Mouse (Mus musculus) lung, embryonic 14.5 days (tissue): ENCODE results near the gene Kcne1. TPM values are rescaled to one million over a fixed set of nuclear protein-coding genes. Genes with fewer than 3 reads are reported as not detected.

Experiments used
- ATAC-seq: fragments of 200-750 bp; cut with Nextera tagmentation; 2 replicates; pipeline ENCODE4 v1.8.0; 2017; ENCODE audit warnings: mild to moderate bottlenecking, moderate TSS enrichment, moderate library complexity; ENCODE audit not compliant: insufficient read depth
- DNase-seq: peaks from one replicate; pipeline ENCODE4 v3.0.0-alpha.2; 2015
- H3K27ac ChIP-seq: fragments of 300-500 bp; sonication (generic); 2 replicates; pipeline ENCODE4 v1.5.1; 2014; ENCODE audit warnings: low read depth, mild to moderate bottlenecking, moderate library complexity
- H3K27me3 ChIP-seq: fragments of 300-500 bp; sonication (generic); 2 replicates; pipeline ENCODE4 v1.6.1; 2014; ENCODE audit warnings: low read length, control low read depth; ENCODE audit not compliant: insufficient read depth
- H3K36me3 ChIP-seq: fragments of 300-500 bp; sonication (generic); 2 replicates; pipeline ENCODE4 v1.6.1; 2014; ENCODE audit warnings: control low read depth; ENCODE audit not compliant: insufficient read depth
- H3K4me1 ChIP-seq: fragments of 300-500 bp; sonication (generic); 2 replicates; pipeline ENCODE4 v1.6.1; 2014; ENCODE audit warnings: antibody characterized with exemption, control low read depth; ENCODE audit not compliant: insufficient read depth
- H3K4me2 ChIP-seq: fragments of 300-500 bp; sonication (generic); 2 replicates; pipeline ENCODE4 v1.6.1; 2014; ENCODE audit warnings: mild to moderate bottlenecking
- H3K4me3 ChIP-seq: fragments of 300-500 bp; sonication (generic); 2 replicates; pipeline ENCODE4 v1.5.1; 2014; ENCODE audit warnings: low read depth, low read length
- H3K9ac ChIP-seq: fragments of 300-500 bp; sonication (generic); 2 replicates; pipeline ENCODE4 v1.6.1; 2014
- H3K9me3 ChIP-seq: fragments of 300-500 bp; sonication (generic); 2 replicates; pipeline ENCODE4 v1.6.1; 2016; ENCODE audit warnings: low read depth, low read length, control low read depth
- CTCF ChIP-seq: IDR thresholded peaks from 2 replicates; pipeline ENCODE4 v1.5.1; 2016; ENCODE audit warnings: antibody characterized with exemption, low read depth
- WGBS: fragments of 180-500 bp; shearing (Covaris S2); extraction: QIAGEN DNeasy Blood & Tissue Kit; methylation state at CpG from one replicate; pipeline ENCODE4 v1.1.7; 2014; 5-methylcytosine and 5-hydroxymethylcytosine counted together
- polyA plus RNA-seq: library from polyadenylated mRNA; unstranded; fragments of >200 nt; fragmentation: Nextera tagmentation; extraction: Ambion mirVana; gene quantifications from 2 replicates; pipeline ENCODE4 v1.2.1, GENCODE M21; 2014

Kcne1 gene
- 0.22 TPM in 1 of 2 replicates, not detected in the other for polyA plus RNA-seq

- 0 out of 2 replicates have a peak, but pooled peaks have one; percentile 23 for ATAC-seq
- WGBS = 40% methylated on average over 9 of the region's 9 CpGs
Observed at GRCm38 (mm10) chr16:92359229-92359628, at the start of gene Kcne1. Gene Kcne1, minus strand, starts transcription at chr16:92359468.

GRCm38 (mm10) chr16:92407883-92408282 is 48.6 kb upstream of the Kcne1 start:
- Histone ChIP-seq H3K4me1 (peaks cover 26% of the 10 kb centered on the region), H3K27ac (peak overlapping the region; percentile 60; the same call in 1 of the 2 replicates), H3K4me3 (no peak overlapping the region), H3K4me2 (no peak overlapping the region), H3K36me3 (no peaks in the 10 kb centered on the region), H3K27me3 (no peaks in the 10 kb centered on the region), H3K9ac (no peak overlapping the region), H3K9me3 (no peaks in the 10 kb centered on the region)
- TF ChIP-seq CTCF = no peak
- WGBS = 45% methylated on average over 2 of the region's 2 CpGs
- ATAC-seq (no peak), DNase-seq (peak; percentile 75)

More at GRCm38 (mm10) chr16:92359229-92359628, at the start of gene Kcne1:
- H3K4me2 ChIP-seq = peak within 1 kb of the TSS; percentile 31
- H3K27ac ChIP-seq = no peak within 1 kb of the TSS
- H3K9ac ChIP-seq = no peak within 1 kb of the TSS; the same call in 1 of the 2 replicates
- TF ChIP-seq CTCF = no peak
- no peaks in the 10 kb centered on the region for H3K27me3 ChIP-seq
- no peak within 1 kb of the TSS for H3K4me3 ChIP-seq
- no peaks in the 10 kb centered on the region for H3K4me1 ChIP-seq
- H3K9me3 ChIP-seq = no peaks in the 10 kb centered on the region
- DNase-seq = no peak
- H3K36me3 ChIP-seq = no peaks in the 10 kb centered on the region

- peaks cover 40% of the 10 kb centered on the region for H3K4me1 ChIP-seq
- H3K27ac ChIP-seq = peak overlapping the region; percentile 63
- no peak for ATAC-seq
Observed at GRCm38 (mm10) chr16:92404141-92404540, 44.9 kb upstream of the Kcne1 start.

GRCm38 (mm10) chr16:92403069-92403468 is 43.8 kb upstream of the Kcne1 start:
- Histone ChIP-seq H3K9me3 (no peaks in the 10 kb centered on the region), H3K9ac (0 out of 2 replicates have a peak overlapping the region, but pooled peaks have one; percentile 0), H3K4me2 (peak overlapping the region; percentile 39), H3K27ac (peak overlapping the region; percentile 90), H3K4me1 (peaks cover 49% of the 10 kb centered on the region), H3K36me3 (no peaks in the 10 kb centered on the region), H3K4me3 (no peak overlapping the region), H3K27me3 (no peaks in the 10 kb centered on the region)
- no peak for TF ChIP-seq CTCF
- 24% methylated on average over 10 of the region's 10 CpGs for WGBS
- DNase-seq = peak; percentile 92
- ATAC-seq = peak; percentile 72

More at GRCm38 (mm10) chr16:92404141-92404540, 44.9 kb upstream of the Kcne1 start:
- no peak for DNase-seq
- Histone ChIP-seq H3K4me2 (no peak overlapping the region), H3K4me3 (no peak overlapping the region), H3K9ac (no peak overlapping the region), H3K9me3 (no peaks in the 10 kb centered on the region), H3K27me3 (no peaks in the 10 kb centered on the region), H3K36me3 (no peaks in the 10 kb centered on the region)
- WGBS = 92% methylated on average over 2 of the region's 2 CpGs
- no peak for TF ChIP-seq CTCF

GRCm38 (mm10) chr16:92402216-92402615 is 42.9 kb upstream of the Kcne1 start:
- H3K4me2 ChIP-seq = no peak overlapping the region

GRCm38 (mm10) chr16:92401206-92401605 is 41.9 kb upstream of the Kcne1 start:
- Histone ChIP-seq H3K27me3 (no peaks in the 10 kb centered on the region), H3K4me2 (no peak overlapping the region), H3K36me3 (peaks cover 11% of the 10 kb centered on the region), H3K27ac (no peak overlapping the region), H3K9ac (no peak overlapping the region), H3K4me3 (no peak overlapping the region), H3K9me3 (no peaks in the 10 kb centered on the region), H3K4me1 (peaks cover 46% of the 10 kb centered on the region)
- DNase-seq (no peak), ATAC-seq (no peak)
- WGBS = 53% methylated on average over 10 of the region's 10 CpGs
- no peak for TF ChIP-seq CTCF

More at GRCm38 (mm10) chr16:92402216-92402615, 42.9 kb upstream of the Kcne1 start:
- H3K4me3 ChIP-seq = no peak overlapping the region
- ATAC-seq (no peak), DNase-seq (no peak)
- no peak overlapping the region for H3K9ac ChIP-seq
- H3K4me1 ChIP-seq = peaks cover 46% of the 10 kb centered on the region
- H3K27ac ChIP-seq = peak overlapping the region; percentile 90
- TF ChIP-seq CTCF = no peak
- H3K27me3 ChIP-seq = no peaks in the 10 kb centered on the region
- WGBS = 38% methylated on average over 8 of the region's 8 CpGs
- H3K36me3 ChIP-seq = peaks cover under 1% of the 10 kb centered on the region; the same call in 1 of the 2 replicates
- H3K9me3 ChIP-seq = no peaks in the 10 kb centered on the region

GRCm38 (mm10) chr16:92399490-92400458 is 40.5 kb upstream of the Kcne1 start:
- H3K36me3 ChIP-seq = peaks cover 24% of the 10 kb centered on the region
- H3K27me3 ChIP-seq = no peaks in the 10 kb centered on the region
- H3K9me3 ChIP-seq = no peaks in the 10 kb centered on the region
- peak overlapping the region; percentile 96 for H3K27ac ChIP-seq
- WGBS = under 1% methylated on average over 37 of the region's 37 CpGs
- peak; percentile 81 for ATAC-seq
- H3K4me2 ChIP-seq = peak overlapping the region; percentile 86
- TF ChIP-seq CTCF = peak; percentile 20; the same call in 1 of the 2 replicates
- H3K9ac ChIP-seq = peak overlapping the region; percentile 71
- peak; percentile 96 for DNase-seq
- peaks cover 46% of the 10 kb centered on the region for H3K4me1 ChIP-seq
- H3K4me3 ChIP-seq = peak overlapping the region; percentile 47
